Mouse (Mus musculus): ENCODE results near the gene 2010111I01Rik.

GRCm38 (mm10) chr13:62944109-62944508 is 20.6 kb upstream of the 2010111I01Rik start:
- TF ChIP-seq CTCF (IDR thresholded peaks at IDR 0.05; ENCODE audit: borderline replicate concordance, insufficient read depth, low read length) (no peak), POLR2A (IDR thresholded peaks at IDR 0.05; ENCODE audit: low read depth, low read length) (no peak)

Measured in embryonic fibroblast, embryonic 13.5 days (primary cell).